Comparison of ENCODE assay signal across 20 mouse cellular contexts in the genomic region with DNA sequence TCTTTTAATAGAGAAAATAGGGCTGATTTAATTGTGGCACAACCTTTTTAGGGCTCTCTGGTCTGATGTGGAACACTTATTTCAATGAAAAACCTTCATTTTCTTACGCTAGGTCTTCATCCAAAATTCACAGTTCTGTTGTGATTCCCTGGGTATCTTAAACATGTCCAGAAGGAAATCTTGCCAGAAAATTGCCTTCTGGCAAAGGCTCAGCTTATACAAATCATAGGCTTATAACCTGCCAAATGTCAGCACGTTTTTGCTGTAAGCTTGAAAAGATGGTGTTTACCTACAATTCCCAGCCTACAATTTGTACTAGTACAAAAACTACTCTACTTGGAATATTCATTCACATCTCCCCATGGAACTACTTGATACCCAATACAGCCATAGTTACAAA. TPM values are rescaled to one million over a fixed set of nuclear protein-coding genes. Genes with fewer than 3 reads are reported as not detected.
"Had no signal": no experiment of that assay in that cellular context is flagged by ENCODE, and none has a peak within 500 bp of the region (broad histone marks: within the 10 kb centered on the region; RNA-seq: fewer than 3 reads in every experiment).

No protein-coding gene starts in this region.

- H3K4me3 ChIP-seq: kidney, embryonic 15.5 days; left cerebral cortex, adult 2 months; limb, embryonic 10.5 days; liver, embryonic 13.5 days; midbrain, embryonic 10.5 days; myocyte; neural tube, embryonic 12.5 days had no signal

- H3K9ac ChIP-seq: kidney, embryonic 15.5 days; liver, embryonic 13.5 days; liver, postnatal 0 days; neural tube, embryonic 12.5 days had no signal

- H3K36me3 ChIP-seq: kidney, embryonic 15.5 days; limb, embryonic 10.5 days; liver, embryonic 13.5 days; midbrain, embryonic 10.5 days; neural tube, embryonic 12.5 days had no signal

- H3K9me3 ChIP-seq: kidney, embryonic 15.5 days; limb, embryonic 10.5 days; liver, embryonic 13.5 days; midbrain, embryonic 10.5 days; neural tube, embryonic 12.5 days had no signal

- ATAC-seq: liver, postnatal 0 days; lung, postnatal 0 days had no signal

- H3K4me1 ChIP-seq: kidney, embryonic 15.5 days; limb, embryonic 10.5 days; liver, embryonic 13.5 days; midbrain, embryonic 10.5 days; neural tube, embryonic 12.5 days had no signal

- DNase-seq: kidney, postnatal 14 days; liver, embryonic 13.5 days; liver, postnatal 0 days; lung, postnatal 36 days; midbrain, embryonic 14.5 days; retina, postnatal 1 day; right cerebral cortex, postnatal 4 days; spleen, adult 18-20 months; thymus, adult 18-20 months; thymus, postnatal 14 days had no signal

- H3K27me3 ChIP-seq: kidney, embryonic 15.5 days; liver, embryonic 13.5 days; neural tube, embryonic 12.5 days had no signal

- H3K4me2 ChIP-seq: kidney, embryonic 15.5 days; liver, embryonic 13.5 days; neural tube, embryonic 12.5 days had no signal

- H3K27ac ChIP-seq: kidney, embryonic 15.5 days; left cerebral cortex, adult 2 months; limb, embryonic 10.5 days; liver, embryonic 13.5 days; midbrain, embryonic 10.5 days; neural tube, embryonic 12.5 days had no signal

RNA-seq across cellular contexts. Expression of a gene that starts 42.7 kb away (rescaled TPM):
- total RNA-seq: megakaryocyte progenitor cell, adult 5-6 weeks; neutrophil, adult 5-6 weeks had no signal
- polyA plus RNA-seq: large intestine, adult 2 months; myocyte had no signal
